Comparison of ENCODE assay signal across 14 mouse cellular contexts in genomic region chr12:4546491-4546890, GRCm38 (mm10). TPM values are rescaled to one million over a fixed set of nuclear protein-coding genes. Genes with fewer than 3 reads are reported as not detected.
DNase-seq lines count a peak whose midpoint lies in the region; ATAC-seq lines count a peak whose summit lies in the region.
"Had no signal": no experiment of that assay in that cellular context is flagged by ENCODE, and none has a peak within 500 bp of the region (broad histone marks: within the 10 kb centered on the region; RNA-seq: fewer than 3 reads in every experiment).

No protein-coding gene starts in this region.

- H3K4me2 ChIP-seq in heart, embryonic 12.5 days = no peak overlapping the region
- H3K4me2 ChIP-seq in stomach, embryonic 16.5 days (ENCODE audit: low read depth, low read length) = no peak overlapping the region
- H3K4me2 ChIP-seq: liver, embryonic 12.5 days had no signal

- H3K9me3 ChIP-seq in heart, embryonic 12.5 days (replicated peaks) = no peaks in the 10 kb centered on the region
- H3K9me3 ChIP-seq in stomach, embryonic 16.5 days (replicated peaks; ENCODE audit: control insufficient read depth, low read length) = no peaks in the 10 kb centered on the region
- H3K9me3 ChIP-seq: hindbrain, embryonic 10.5 days; liver, embryonic 12.5 days had no signal

- no peak overlapping the region for H3K4me3 ChIP-seq in heart, embryonic 12.5 days
- H3K4me3 ChIP-seq in stomach, embryonic 16.5 days (replicated peaks; ENCODE audit: low read length) = no peak overlapping the region
- H3K4me3 ChIP-seq: hindbrain, embryonic 10.5 days; liver, embryonic 12.5 days had no signal

- no peak overlapping the region for H3K9ac ChIP-seq in heart, embryonic 12.5 days
- no peak overlapping the region for H3K9ac ChIP-seq in stomach, embryonic 16.5 days (ENCODE audit: low read length)
- H3K9ac ChIP-seq: liver, embryonic 12.5 days had no signal

- H3K27ac ChIP-seq in heart, embryonic 12.5 days (ENCODE audit: poor library complexity, severe bottlenecking) = no peak overlapping the region
- no peak overlapping the region for H3K27ac ChIP-seq in stomach, embryonic 16.5 days (ENCODE audit: low read length)
- H3K27ac ChIP-seq: hindbrain, embryonic 10.5 days; liver, embryonic 12.5 days had no signal

- no peaks in the 10 kb centered on the region for H3K36me3 ChIP-seq in heart, embryonic 12.5 days
- H3K36me3 ChIP-seq in stomach, embryonic 16.5 days (ENCODE audit: control insufficient read depth, insufficient read depth, low read length) = no peaks in the 10 kb centered on the region
- H3K36me3 ChIP-seq: hindbrain, embryonic 10.5 days; liver, embryonic 12.5 days had no signal

- no peaks in the 10 kb centered on the region for H3K4me1 ChIP-seq in heart, embryonic 12.5 days (replicated peaks)
- no peaks in the 10 kb centered on the region for H3K4me1 ChIP-seq in stomach, embryonic 16.5 days (ENCODE audit: control insufficient read depth, insufficient read depth, low read length)
- H3K4me1 ChIP-seq: liver, embryonic 12.5 days had no signal

- no peak for ATAC-seq in heart, embryonic 12.5 days (ENCODE audit: insufficient number of reproducible peaks, low FRiP score)
- peak; percentile 79 for ATAC-seq in stomach, embryonic 16.5 days (ENCODE audit: insufficient read depth, low FRiP score)
- ATAC-seq: forebrain, embryonic 14.5 days; liver, embryonic 12.5 days had no signal

- DNase-seq in heart, adult 11 months = peak; percentile 96
- DNase-seq in testis, postnatal 10 days (ENCODE audit: low spot score) = peak; percentile 77
- no peak for DNase-seq in testis, postnatal 14 days (ENCODE audit: low spot score)
- peak; percentile 75 for DNase-seq in heart, postnatal 4 days
- DNase-seq in left cerebral cortex, adult 9 months (ENCODE audit: low spot score in 2 of 2) = no peak
- no peak for DNase-seq in adrenal gland, adult (ENCODE audit: inconsistent age in 2 of 2, low spot score in 1 of 2)

- H3K27me3 ChIP-seq in heart, embryonic 12.5 days (replicated peaks) = no peaks in the 10 kb centered on the region
- H3K27me3 ChIP-seq in stomach, embryonic 16.5 days (ENCODE audit: control insufficient read depth, insufficient read depth, low read length) = no peaks in the 10 kb centered on the region

- WGBS in heart, embryonic 12.5 days = 41% methylated on average over 5 of the region's 5 CpGs
- 32% methylated on average over 5 of the region's 5 CpGs for WGBS in stomach, embryonic 16.5 days

RNA-seq across cellular contexts. Expression of gene Itsn2, which starts 45.9 kb away (rescaled TPM):
- polyA plus RNA-seq in heart, embryonic 12.5 days (2016; fragmentation: Nextera tagmentation; extraction: Ambion mirVana) = 38.5 and 43.7 TPM in 2 replicates
- total RNA-seq in heart, postnatal 4 days (2021) = 10 to 100 TPM; 54.0 to 54.8 TPM
- 30.5 and 33.3 TPM in 2 replicates for polyA plus RNA-seq in stomach, embryonic 16.5 days (2015; fragmentation: Nextera tagmentation; extraction: Ambion mirVana)

RNA-seq across cellular contexts. Expression of gene Gm3625, which starts 46.2 kb away (rescaled TPM):
- polyA plus RNA-seq in heart, embryonic 12.5 days (2016; fragmentation: Nextera tagmentation; extraction: Ambion mirVana) = not detected in 2 replicates
- not detected for total RNA-seq in heart, postnatal 4 days (2021)
- polyA plus RNA-seq in stomach, embryonic 16.5 days (2015; fragmentation: Nextera tagmentation; extraction: Ambion mirVana) = not detected in 2 replicates
- total RNA-seq: common myeloid progenitor, adult 5-6 weeks; layer of hippocampus, adult 8-10 months had no signal
- polyA plus RNA-seq: brain, embryonic 14.5 days; forebrain, embryonic 14.5 days; hindbrain, embryonic 10.5 days; liver, embryonic 12.5 days had no signal

Comparison
In these comparisons a context has a peak if more than half of its experiments do, and no peak if none do; other contexts are left out.
1. DNase-seq: peak in heart, adult 11 months (single experiment), testis, postnatal 10 days (single experiment) and heart, postnatal 4 days (single experiment); none in testis, postnatal 14 days (single experiment), left cerebral cortex, adult 9 months (0 of 2) and adrenal gland, adult (0 of 2).